Mouse (Mus musculus) frontal cortex, postnatal 25 days (tissue): ENCODE data around the gene Eif2b1.
"Not testable (repeated sequence)": the region's sequence is repeated elsewhere in the genome, so short reads cannot be mapped to it uniquely, and the experiment has no call there.

Source experiments
- DNase-seq, 2 experiments: peaks; one replicate each; pipeline ENCODE4 v3.0.0; 2022; ENCODE audit warnings: low spot score in 2 of 2

The Eif2b1 gene

GRCm38 (mm10) chr5:124578633-124579317 lies at the start of gene Eif2b1, which contains the start of gene Gtf2h3:
Gene Eif2b1, minus strand, starts transcription at chr5:124579131.
Gene Gtf2h3, plus strand, starts transcription at chr5:124579140.
- peak; percentile 88 to 92 for DNase-seq

- no peak for DNase-seq
Measured at GRCm38 (mm10) chr5:124624291-124624690, 45.4 kb upstream of the Eif2b1 start.

- DNase-seq = no peak
Measured at GRCm38 (mm10) chr5:124622890-124623289, 44.0 kb upstream of the Eif2b1 start.

- DNase-seq = no peak
Measured at GRCm38 (mm10) chr5:124621362-124621761, 42.4 kb upstream of the Eif2b1 start.

GRCm38 (mm10) chr5:124618711-124619110 lies 39.8 kb upstream of the Eif2b1 start:
- no peak for DNase-seq

- no peak for DNase-seq
Measured at GRCm38 (mm10) chr5:124614709-124615108, 35.8 kb upstream of the Eif2b1 start.

- DNase-seq = no peak
Measured at GRCm38 (mm10) chr5:124610965-124611364, 32.0 kb upstream of the Eif2b1 start.

- DNase-seq = no peak
Measured at GRCm38 (mm10) chr5:124605041-124605622, 26.2 kb upstream of the Eif2b1 start.

GRCm38 (mm10) chr5:124604296-124604695 lies 25.4 kb upstream of the Eif2b1 start:
- DNase-seq = no peak

GRCm38 (mm10) chr5:124602349-124602748 lies 23.4 kb upstream of the Eif2b1 start:
- peak; percentile 49 to 56 for DNase-seq

GRCm38 (mm10) chr5:124599726-124600125 lies 20.8 kb upstream of the Eif2b1 start:
- DNase-seq = not testable (repeated sequence)

- DNase-seq = peak; percentile 83 to 87
Measured at GRCm38 (mm10) chr5:124598224-124599174, 19.6 kb upstream of the Eif2b1 start.

- no peak for DNase-seq
Measured at GRCm38 (mm10) chr5:124592768-124593167, 13.8 kb upstream of the Eif2b1 start.

GRCm38 (mm10) chr5:124582515-124582914 lies 3.6 kb upstream of the Eif2b1 start:
- no peak for DNase-seq

GRCm38 (mm10) chr5:124575467-124575866 lies 3.5 kb downstream of the Eif2b1 start:
- DNase-seq = no peak

- DNase-seq = peak; percentile 20 to 22
Measured at GRCm38 (mm10) chr5:124571068-124571467, 7.9 kb downstream of the Eif2b1 start.

GRCm38 (mm10) chr5:124555145-124555544 lies 23.8 kb downstream of the Eif2b1 start:
- no peak for DNase-seq

- DNase-seq = no peak
Measured at GRCm38 (mm10) chr5:124553607-124554006, 25.3 kb downstream of the Eif2b1 start.

GRCm38 (mm10) chr5:124552558-124553307 lies 26.2 kb downstream of the Eif2b1 start, which contains the start of gene Ddx55:
Gene Ddx55, plus strand, starts transcription at chr5:124552864.
- peak; percentile 73 to 78 for DNase-seq

GRCm38 (mm10) chr5:124552094-124552472 lies 26.8 kb downstream of the Eif2b1 start:
- no peak for DNase-seq

GRCm38 (mm10) chr5:124551349-124552093 lies 27.4 kb downstream of the Eif2b1 start:
- DNase-seq = not testable (repeated sequence)
